Mouse (Mus musculus) intestine, embryonic 14.5 days (tissue): ENCODE results near the gene Cdk2ap2. TPM values are rescaled to one million over a fixed set of nuclear protein-coding genes. Genes with fewer than 3 reads are reported as not detected.

ENCODE experiments used
- ATAC-seq: fragments of 200-750 bp; cut with Nextera tagmentation; replicated peaks from 2 replicates; pipeline ENCODE4 v1.8.0; 2017; ENCODE audit warnings: low read depth, moderate number of reproducible peaks, moderate TSS enrichment, moderate library complexity; ENCODE audit not compliant: low FRiP score, low TSS enrichment
- DNase-seq: peaks from one replicate; pipeline ENCODE4 v3.0.0-alpha.2; 2018; ENCODE audit warnings: low spot score
- H3K27ac ChIP-seq: fragments of 300-500 bp; sonication (generic); 2 replicates; pipeline ENCODE4 v1.5.1; 2014; ENCODE audit warnings: low read depth, mild to moderate bottlenecking, control low read depth
- H3K27me3 ChIP-seq: fragments of 300-500 bp; sonication (generic); replicated peaks from 2 replicates; pipeline ENCODE4 v1.6.1; 2014; ENCODE audit warnings: low read length, control low read depth; ENCODE audit not compliant: control insufficient read depth, insufficient read depth
- H3K36me3 ChIP-seq: fragments of 300-500 bp; sonication (generic); 2 replicates; pipeline ENCODE4 v1.6.1; 2014; ENCODE audit warnings: low read length, control low read depth; ENCODE audit not compliant: control insufficient read depth, insufficient read depth
- H3K4me1 ChIP-seq: fragments of 300-500 bp; sonication (generic); replicated peaks from 2 replicates; pipeline ENCODE4 v1.6.1; 2014; ENCODE audit warnings: low read length, control low read depth, mixed read lengths; ENCODE audit not compliant: control insufficient read depth, insufficient read depth
- H3K4me2 ChIP-seq: fragments of 300-500 bp; sonication (generic); 2 replicates; pipeline ENCODE4 v1.6.1; 2014; ENCODE audit warnings: low read length
- H3K4me3 ChIP-seq: fragments of 300-500 bp; sonication (generic); 2 replicates; pipeline ENCODE4 v1.5.1; 2014; ENCODE audit warnings: low read depth, low read length, control low read depth, mixed read lengths
- H3K9ac ChIP-seq: fragments of 300-500 bp; sonication (generic); 2 replicates; pipeline ENCODE4 v1.6.1; 2014; ENCODE audit warnings: mild to moderate bottlenecking, low read length
- H3K9me3 ChIP-seq: fragments of 300-500 bp; sonication (generic); 2 replicates; pipeline ENCODE4 v1.6.1; 2016; ENCODE audit warnings: low read length, control low read depth; ENCODE audit not compliant: control insufficient read depth
- WGBS: fragments of 180-500 bp; shearing (Covaris S2); extraction: QIAGEN DNeasy Blood & Tissue Kit; methylation state at CpG from one replicate; pipeline ENCODE4 v1.1.7; 2014; 5-methylcytosine and 5-hydroxymethylcytosine counted together
- polyA plus RNA-seq: library from polyadenylated mRNA; unstranded; fragments of >200 nt; fragmentation: Nextera tagmentation; extraction: Ambion mirVana; gene quantifications from 2 replicates; pipeline ENCODE4 v1.2.1, GENCODE M21; 2014

Cdk2ap2 gene
- polyA plus RNA-seq, 1 experiment from 2014 or later, result 103 TPM

GRCm38 (mm10) chr19:4145936-4146335 lies 49.0 kb downstream of the Cdk2ap2 start:
- WGBS, result 91% methylated on average over 5 of the region's 5 CpGs
- Histone ChIP-seq H3K27me3 (no peaks in the 10 kb centered on the region), H3K4me1 (peaks cover 17% of the 10 kb centered on the region), H3K9ac (no peak overlapping the region), H3K4me3 (no peak overlapping the region), H3K27ac (no peak overlapping the region), H3K9me3 (no peaks in the 10 kb centered on the region), H3K4me2 (no peak overlapping the region), H3K36me3 (peaks cover 6% of the 10 kb centered on the region)
- ATAC-seq (no peak), DNase-seq (no peak)

DNA sequence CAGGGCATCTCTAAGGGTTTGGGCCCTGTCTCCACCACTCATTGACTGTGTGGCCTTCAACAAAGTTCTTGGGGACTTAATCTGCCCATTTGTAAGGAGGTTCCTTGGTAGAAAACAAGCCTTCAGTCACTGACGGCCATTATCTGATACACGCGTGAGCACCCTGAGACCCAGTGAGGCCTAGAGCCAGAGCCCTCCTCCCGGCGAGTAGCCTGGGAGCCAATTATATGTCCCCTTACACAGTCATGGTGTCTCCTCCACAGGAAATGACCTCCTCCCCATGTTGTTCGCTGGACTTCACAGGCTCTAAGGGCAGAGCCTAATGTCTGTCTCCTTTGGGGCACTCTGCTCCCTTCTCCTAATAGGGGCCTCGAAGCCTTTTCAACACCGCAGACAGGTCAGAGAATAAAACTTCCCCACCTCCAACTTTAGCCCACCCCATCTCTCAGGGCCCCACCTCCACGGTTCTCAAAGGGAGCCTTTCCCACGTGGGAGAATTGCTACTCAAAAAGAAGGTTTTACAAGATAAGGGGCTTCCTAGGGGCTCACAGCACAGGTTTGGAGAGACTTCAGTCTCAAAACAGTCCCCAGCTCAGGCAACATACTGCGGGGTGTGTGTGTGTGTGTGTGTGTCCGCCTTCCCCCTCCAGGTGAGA lies 49.5 kb downstream of the Cdk2ap2 start:
- 66% methylated on average over 12 of the region's 12 CpGs for WGBS
- H3K4me2 ChIP-seq, result no peak overlapping the region
- no peaks in the 10 kb centered on the region for H3K27me3 ChIP-seq
- peaks cover 17% of the 10 kb centered on the region for H3K4me1 ChIP-seq
- no peak overlapping the region for H3K4me3 ChIP-seq
- peaks cover 11% of the 10 kb centered on the region for H3K36me3 ChIP-seq
- H3K9ac ChIP-seq, result no peak overlapping the region
- H3K27ac ChIP-seq, result no peak overlapping the region
- ATAC-seq, result no peak
- no peak for DNase-seq
- H3K9me3 ChIP-seq, result no peaks in the 10 kb centered on the region

DNA sequence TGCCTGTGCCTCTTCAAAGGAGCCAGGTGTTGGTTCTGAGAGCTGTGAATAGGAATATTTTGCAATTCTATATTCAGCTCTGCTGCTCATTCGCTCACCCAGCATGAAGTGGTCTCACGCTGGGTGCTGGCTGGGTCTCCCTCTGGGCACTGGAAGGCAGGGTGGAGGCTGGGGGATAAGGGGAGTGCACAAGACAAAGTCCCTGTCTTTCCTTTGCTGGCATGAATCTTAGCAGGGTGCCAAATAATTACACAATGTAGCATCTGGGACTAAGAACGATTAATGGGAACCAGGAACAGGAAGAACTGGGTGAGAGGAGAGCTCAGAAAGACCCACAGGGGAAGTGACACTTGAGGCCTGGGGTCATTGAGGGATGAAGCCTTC lies 50.0 kb downstream of the Cdk2ap2 start:
- Histone ChIP-seq H3K27ac (no peak overlapping the region), H3K36me3 (peaks cover 14% of the 10 kb centered on the region), H3K9ac (no peak overlapping the region), H3K4me2 (no peak overlapping the region), H3K27me3 (no peaks in the 10 kb centered on the region), H3K4me3 (no peak overlapping the region), H3K4me1 (peaks cover 17% of the 10 kb centered on the region), H3K9me3 (no peaks in the 10 kb centered on the region)
- ATAC-seq (no peak), DNase-seq (no peak)
- WGBS, result 68% methylated on average over 3 of the region's 3 CpGs

- Histone ChIP-seq H3K4me2 (peak overlapping the region; percentile 59), H3K4me3 (peak overlapping the region; percentile 88), H3K36me3 (peaks cover 23% of the 10 kb centered on the region), H3K27ac (peak overlapping the region; percentile 43; the same call in 1 of the 2 replicates), H3K9me3 (no peaks in the 10 kb centered on the region), H3K9ac (peak overlapping the region; percentile 83), H3K27me3 (no peaks in the 10 kb centered on the region), H3K4me1 (peaks cover 17% of the 10 kb centered on the region)
- WGBS, result 37% methylated on average over 9 of the region's 9 CpGs
- ATAC-seq (no peak), DNase-seq (no peak)
Observed at GRCm38 (mm10) chr19:4147782-4148490, 51.0 kb downstream of the Cdk2ap2 start.

GRCm38 (mm10) chr19:4148491-4148806 lies 51.5 kb downstream of the Cdk2ap2 start, which contains the start of gene Coro1b:
Coro1b (plus strand) TSS chr19:4148619.
- peak within 1 kb of the TSS; percentile 83 for H3K9ac ChIP-seq
- ATAC-seq (peak; percentile 93), DNase-seq (peak; percentile 99)
- H3K4me3 ChIP-seq, result peak within 1 kb of the TSS; percentile 88
- peaks cover 17% of the 10 kb centered on the region for H3K4me1 ChIP-seq
- H3K27me3 ChIP-seq, result no peaks in the 10 kb centered on the region
- H3K4me2 ChIP-seq, result peak within 1 kb of the TSS; percentile 59
- WGBS, result under 1% methylated on average over 33 of the region's 33 CpGs
- H3K27ac ChIP-seq, result peak within 1 kb of the TSS; percentile 43; the same call in 1 of the 2 replicates
- H3K36me3 ChIP-seq, result peaks cover 28% of the 10 kb centered on the region
- no peaks in the 10 kb centered on the region for H3K9me3 ChIP-seq

Other genes with a start within 250 kb of the Cdk2ap2 start
- gene Chka, start 245.4 kb upstream of the Cdk2ap2 start, polyA plus RNA-seq, result 48.8 and 54.0 TPM in 2 replicates
- gene Tcirg1, start 190.0 kb upstream of the Cdk2ap2 start, polyA plus RNA-seq, result 34.8 and 40.5 TPM in 2 replicates
- gene Ndufs8, start 184.4 kb upstream of the Cdk2ap2 start, polyA plus RNA-seq, result 374 and 390 TPM in 2 replicates
- 1.9 and 2.3 TPM in 2 replicates for gene Aldh3b1, start 167.4 kb upstream of the Cdk2ap2 start, polyA plus RNA-seq
- 14.4 and 16.0 TPM in 2 replicates for gene Unc93b1, start 162.0 kb upstream of the Cdk2ap2 start, polyA plus RNA-seq
- not detected in 2 replicates for gene Aldh3b3, start 138.5 kb upstream of the Cdk2ap2 start, polyA plus RNA-seq
- 0.99 and 1.0 TPM in 2 replicates for gene Aldh3b2, start 124.9 kb upstream of the Cdk2ap2 start, polyA plus RNA-seq
- gene Acy3, start 110.6 kb upstream of the Cdk2ap2 start, polyA plus RNA-seq, result 13.0 and 13.5 TPM in 2 replicates
- 0.13 and 0.16 TPM in 2 replicates for gene Tbx10, start 104.4 kb upstream of the Cdk2ap2 start, polyA plus RNA-seq
- 42.1 and 42.7 TPM in 2 replicates for gene Nudt8, start 96.6 kb upstream of the Cdk2ap2 start, polyA plus RNA-seq
- 2.4 and 2.9 TPM in 2 replicates for gene Gm49405, start 96.6 kb upstream of the Cdk2ap2 start, polyA plus RNA-seq
- gene Doc2g, start 93.9 kb upstream of the Cdk2ap2 start, polyA plus RNA-seq, result 3.6 and 3.9 TPM in 2 replicates
- gene Ndufv1, start 84.4 kb upstream of the Cdk2ap2 start, polyA plus RNA-seq, result 247 and 248 TPM in 2 replicates
- gene Gstp1, start 59.2 kb upstream of the Cdk2ap2 start, polyA plus RNA-seq, result 746 and 810 TPM in 2 replicates
- gene Gstp2, start 51.2 kb upstream of the Cdk2ap2 start, polyA plus RNA-seq, result 7.8 and 8.8 TPM in 2 replicates
- 1.0 and 1.3 TPM in 2 replicates for gene Gstp3, start 37.6 kb upstream of the Cdk2ap2 start, polyA plus RNA-seq
- gene Cabp2, start 15.6 kb upstream of the Cdk2ap2 start, polyA plus RNA-seq, result 0.57 TPM in 1 of 2 replicates, not detected in the other
- 13.3 and 14.3 TPM in 2 replicates for gene Pitpnm1, start 2.8 kb downstream of the Cdk2ap2 start, polyA plus RNA-seq
- gene Aip, start 28.7 kb downstream of the Cdk2ap2 start, polyA plus RNA-seq, result 89.7 and 96.0 TPM in 2 replicates
- not detected in 2 replicates for gene Gpr152, start 42.6 kb downstream of the Cdk2ap2 start, polyA plus RNA-seq
- 0.08 TPM in 1 of 2 replicates, not detected in the other for gene Cabp4, start 46.9 kb downstream of the Cdk2ap2 start, polyA plus RNA-seq
- gene Coro1b, start 51.4 kb downstream of the Cdk2ap2 start, polyA plus RNA-seq, result 174 and 189 TPM in 2 replicates
- gene Ptprcap, start 56.4 kb downstream of the Cdk2ap2 start, polyA plus RNA-seq, result 3.1 and 3.3 TPM in 2 replicates
- gene Rps6kb2, start 66.2 kb downstream of the Cdk2ap2 start, polyA plus RNA-seq, result 37.4 and 40.6 TPM in 2 replicates
- gene Carns1, start 78.3 kb downstream of the Cdk2ap2 start, polyA plus RNA-seq, result 2.3 and 3.1 TPM in 2 replicates
- 3.9 and 4.4 TPM in 2 replicates for gene Tbc1d10c, start 94.1 kb downstream of the Cdk2ap2 start, polyA plus RNA-seq
- gene Ppp1ca, start 94.9 kb downstream of the Cdk2ap2 start, polyA plus RNA-seq, result 837 and 863 TPM in 2 replicates
- gene Rad9a, start 104.5 kb downstream of the Cdk2ap2 start, polyA plus RNA-seq, result 33.2 and 38.3 TPM in 2 replicates
- 6.9 and 7.5 TPM in 2 replicates for gene Clcf1, start 117.1 kb downstream of the Cdk2ap2 start, polyA plus RNA-seq
- gene AC109138.7, start 117.2 kb downstream of the Cdk2ap2 start, polyA plus RNA-seq, result not detected in 2 replicates
- gene Pold4, start 134.7 kb downstream of the Cdk2ap2 start, polyA plus RNA-seq, result 30.8 and 30.9 TPM in 2 replicates
- gene Ssh3, start 172.0 kb downstream of the Cdk2ap2 start, polyA plus RNA-seq, result 21.7 and 25.4 TPM in 2 replicates
- 6.4 and 7.8 TPM in 2 replicates for gene Ankrd13d, start 186.0 kb downstream of the Cdk2ap2 start, polyA plus RNA-seq
- gene Grk2, start 209.0 kb downstream of the Cdk2ap2 start, polyA plus RNA-seq, result 19.2 and 21.9 TPM in 2 replicates